19 mouse cellular contexts compared by ENCODE assay signal in genomic region chr9:76061492-76061891, GRCm38 (mm10). TPM values are rescaled to one million over a fixed set of nuclear protein-coding genes. Genes with fewer than 3 reads are reported as not detected.
"Had no signal": no experiment of that assay in that cellular context is flagged by ENCODE, and none has a peak within 500 bp of the region (broad histone marks: within the 10 kb centered on the region; RNA-seq: fewer than 3 reads in every experiment).

No protein-coding gene starts in this region.

- H3K36me3 ChIP-seq: midbrain, embryonic 15.5 days had no signal

- H3K4me2 ChIP-seq: midbrain, embryonic 11.5 days; midbrain, embryonic 15.5 days; neural tube, embryonic 13.5 days had no signal

- DNase-seq: kidney, adult 11 months; kidney, adult 9 months; kidney, postnatal 36 days; layer of hippocampus, adult 9-11 months; layer of hippocampus, postnatal 36 days; lung, adult 18-20 months; lung, postnatal 4 days; retina, postnatal 1 day; right cerebral cortex, postnatal 4 days; spleen, adult 18-20 months; thymus, adult 18-20 months; thymus, postnatal 14 days had no signal

- ATAC-seq: midbrain, embryonic 15.5 days had no signal

- H3K4me1 ChIP-seq: midbrain, embryonic 15.5 days had no signal

- H3K27ac ChIP-seq: kidney, postnatal 0 days; liver, embryonic 14.5 days; midbrain, embryonic 15.5 days; neural tube, embryonic 13.5 days had no signal

- H3K27me3 ChIP-seq: megakaryocyte, embryonic 14.5 days; midbrain, embryonic 15.5 days; neural tube, embryonic 13.5 days had no signal

- H3K9me3 ChIP-seq: megakaryocyte, embryonic 14.5 days; midbrain, embryonic 15.5 days; neural tube, embryonic 13.5 days had no signal

- H3K9ac ChIP-seq: liver, embryonic 14.5 days; midbrain, embryonic 15.5 days; neural tube, embryonic 13.5 days had no signal

- H3K4me3 ChIP-seq: megakaryocyte, embryonic 14.5 days; midbrain, embryonic 15.5 days; neural tube, embryonic 13.5 days had no signal

RNA-seq across cellular contexts. Expression of gene Hmgcll1, which starts 46.8 kb away (rescaled TPM):
- total RNA-seq: monocyte, adult 5-6 weeks had no signal
